In genomic region chr3:95356701-95357449, GRCm38 (mm10) we compare ENCODE assay signal across 8 mouse cellular contexts. TPM values are rescaled to one million over a fixed set of nuclear protein-coding genes. Genes with fewer than 3 reads are reported as not detected.
DNase-seq lines count a peak whose midpoint lies in the region; ATAC-seq lines count a peak whose summit lies in the region.
"Not testable (repeated sequence)": the region's sequence is repeated elsewhere in the genome, so short reads cannot be mapped to it uniquely, and the experiment has no call there.

TSS of gene Setdb1 (minus strand) at chr3:95357202.

- not testable (repeated sequence) for H3K27me3 ChIP-seq in hindbrain, embryonic 12.5 days

- H3K36me3 ChIP-seq in hindbrain, embryonic 12.5 days = peaks cover 13% of the 10 kb centered on the region

- peak within 1 kb of the TSS; percentile 44; the same call in 1 of the 2 replicates for H3K27ac ChIP-seq in hindbrain, embryonic 12.5 days

- under 1% methylated on average over 37 of the region's 57 CpGs for WGBS in hindbrain, embryonic 12.5 days

- H3K4me1 ChIP-seq in hindbrain, embryonic 12.5 days = not testable (repeated sequence)

- peak within 1 kb of the TSS; percentile 49 for H3K4me2 ChIP-seq in hindbrain, embryonic 12.5 days (replicated peaks)

- not testable (repeated sequence) for H3K9me3 ChIP-seq in hindbrain, embryonic 12.5 days (replicated peaks)

- peak; percentile 97 for DNase-seq in NIH3T3 (ENCODE audit: low read depth)
- peak; percentile 99 for DNase-seq in cerebellum, postnatal 10 days
- peak; percentile 88 to 93 for DNase-seq in frontal cortex, postnatal 10 days (ENCODE audit: low spot score in 2 of 2)
- peak; percentile 90 to 96 for DNase-seq in layer of hippocampus, postnatal 14 days (ENCODE audit: low spot score in 2 of 2)
- peak; percentile 97 for DNase-seq in lung, postnatal 14 days
- peak; percentile 93 for DNase-seq in retina, adult 2 months (ENCODE audit: low read depth, low spot score)
- DNase-seq in thymus, postnatal 36 days = peak; percentile 94 to 95

- ATAC-seq in hindbrain, embryonic 12.5 days (ENCODE audit: low FRiP score) = peak; percentile 97

- H3K9ac ChIP-seq in hindbrain, embryonic 12.5 days = peak within 1 kb of the TSS; percentile 75

- H3K4me3 ChIP-seq in hindbrain, embryonic 12.5 days = peak within 1 kb of the TSS; percentile 56

RNA-seq across cellular contexts. Expression of gene Setdb1, which starts in this region (rescaled TPM):
- polyA plus RNA-seq in hindbrain, embryonic 12.5 days (2016; fragmentation: Nextera tagmentation; extraction: Ambion mirVana) = 56.3 and 62.9 TPM in 2 replicates
- 10 to 100 TPM; 40.7 to 40.8 TPM for total RNA-seq in layer of hippocampus, postnatal 14 days (2021)

Comparison
In these comparisons a context has a peak if more than half of its experiments do, and no peak if none do; other contexts are left out.
1. Peak in every context shown above with its lines: DNase-seq, ATAC-seq, H3K4me3 ChIP-seq and H3K27ac ChIP-seq.